Mouse (Mus musculus) liver, embryonic 14.5 days (tissue): ENCODE results near the gene Acrv1. TPM values are rescaled to one million over a fixed set of nuclear protein-coding genes. Genes with fewer than 3 reads are reported as not detected.

Experiments used
- ATAC-seq: fragments of 200-750 bp; cut with Nextera tagmentation; 2 replicates; pipeline ENCODE4 v1.8.0; 2017; ENCODE audit warnings: moderate number of reproducible peaks, mild to moderate bottlenecking, moderate library complexity; ENCODE audit not compliant: insufficient read depth
- DNase-seq, 3 experiments: peaks; one replicate each; pipeline ENCODE4 v3.0.0-alpha.2; 2012 to 2013; ENCODE audit warnings: low read depth in 3 of 3, low spot score in 3 of 3
- H3K27ac ChIP-seq: fragments of 300-500 bp; sonication (generic); 2 replicates; pipeline ENCODE4 v1.5.1; 2014; ENCODE audit warnings: moderate library complexity, mild to moderate bottlenecking, control low read depth, inconsistent platforms
- H3K27me3 ChIP-seq: fragments of 300-500 bp; sonication (generic); 2 replicates; pipeline ENCODE4 v1.6.1; 2014; ENCODE audit warnings: mild to moderate bottlenecking, low read length, moderate library complexity; ENCODE audit not compliant: control insufficient read depth, insufficient read depth
- H3K36me3 ChIP-seq: fragments of 300-500 bp; sonication (generic); replicated peaks from 2 replicates; pipeline ENCODE4 v1.6.1; 2014; ENCODE audit warnings: low read depth; ENCODE audit not compliant: control insufficient read depth, insufficient read depth
- H3K4me1 ChIP-seq, 2 experiments: fragments of 200-500 bp in 1 of 2; fragments of 300-500 bp in 1 of 2; sonication (generic) in 1 of 2; replicated peaks; 2 replicates each; pipeline ENCODE4 v1.6.1; 2012 to 2014; ENCODE audit warnings: antibody characterized with exemption in 1 of 2, inconsistent platforms in 1 of 2, low read length in 1 of 2; ENCODE audit not compliant: control insufficient read depth in 2 of 2, insufficient read depth in 2 of 2
- H3K4me2 ChIP-seq: fragments of 300-500 bp; sonication (generic); 2 replicates; pipeline ENCODE4 v1.6.1; 2014; ENCODE audit warnings: low read depth, mild to moderate bottlenecking, control low read depth, moderate library complexity
- H3K4me3 ChIP-seq, 2 experiments: fragments of 200-500 bp in 1 of 2; fragments of 300-500 bp in 1 of 2; sonication (generic) in 1 of 2; 2 replicates each; pipeline ENCODE4 v1.5.1; 2012 to 2014; ENCODE audit warnings: low read depth in 2 of 2, low read length in 2 of 2, mild to moderate bottlenecking in 2 of 2, control low read depth in 1 of 2, inconsistent platforms in 1 of 2, moderate library complexity in 1 of 2; ENCODE audit not compliant: insufficient read depth in 1 of 2
- H3K9ac ChIP-seq: fragments of 300-500 bp; sonication (generic); replicated peaks from 2 replicates; pipeline ENCODE4 v1.6.1; 2014; ENCODE audit warnings: mild to moderate bottlenecking, control low read depth, moderate library complexity
- H3K9me3 ChIP-seq: fragments of 300-500 bp; sonication (generic); 2 replicates; pipeline ENCODE4 v1.6.1; 2016; ENCODE audit warnings: low read length, mixed read lengths; ENCODE audit not compliant: control insufficient read depth
- CTCF ChIP-seq: IDR thresholded peaks from 2 replicates; pipeline ENCODE4 v1.5.1; 2016; ENCODE audit warnings: antibody characterized with exemption, low read depth, control low read depth
- EP300 ChIP-seq: IDR thresholded peaks from 2 replicates; pipeline ENCODE4 v1.6.1; 2016; ENCODE audit warnings: antibody characterized with exemption, low read depth
- WGBS: fragments of 180-500 bp; shearing (Covaris S2); extraction: QIAGEN DNeasy Blood & Tissue Kit; methylation state at CpG from one replicate; pipeline ENCODE4 v1.1.7; 2014; ENCODE audit not compliant: insufficient replicate concordance; 5-methylcytosine and 5-hydroxymethylcytosine counted together
- polyA plus RNA-seq, 2 experiments: library from polyadenylated mRNA; depleted of rRNA in 1 of 2; stranded (reverse) in 1 of 2; unstranded in 1 of 2; fragments of >200 nt; fragmentation: Nextera tagmentation in 1 of 2; extraction: Ambion mirVana in 1 of 2; gene quantifications; 2 replicates each; pipeline versions ENCODE4 v1.2.1 to v1.2.3; 2012 to 2014

Acrv1 gene
- polyA plus RNA-seq, 2 experiments: not detected

DNA sequence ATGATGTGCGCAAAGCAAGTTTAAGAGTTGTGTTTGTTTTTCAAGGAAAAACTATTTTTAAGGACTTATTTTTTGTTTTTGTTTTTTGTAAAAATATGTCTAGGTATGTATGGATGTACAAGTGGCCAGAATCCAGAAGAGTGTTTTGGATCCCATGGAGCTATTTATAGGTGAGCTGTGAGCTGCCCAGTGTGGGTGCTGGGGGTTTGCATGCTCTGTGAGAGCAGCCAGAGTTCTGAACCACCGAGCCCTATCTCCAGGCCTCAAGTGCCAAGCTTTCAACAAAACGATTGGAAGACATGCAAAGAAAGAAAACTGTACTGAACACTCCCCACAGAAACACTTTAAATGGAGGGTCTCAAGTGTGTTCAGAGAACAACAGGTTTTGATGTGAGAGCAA lies 12.9 kb downstream of the Acrv1 start:
- no peak for TF ChIP-seq CTCF
- no peak for TF ChIP-seq EP300

DNA sequence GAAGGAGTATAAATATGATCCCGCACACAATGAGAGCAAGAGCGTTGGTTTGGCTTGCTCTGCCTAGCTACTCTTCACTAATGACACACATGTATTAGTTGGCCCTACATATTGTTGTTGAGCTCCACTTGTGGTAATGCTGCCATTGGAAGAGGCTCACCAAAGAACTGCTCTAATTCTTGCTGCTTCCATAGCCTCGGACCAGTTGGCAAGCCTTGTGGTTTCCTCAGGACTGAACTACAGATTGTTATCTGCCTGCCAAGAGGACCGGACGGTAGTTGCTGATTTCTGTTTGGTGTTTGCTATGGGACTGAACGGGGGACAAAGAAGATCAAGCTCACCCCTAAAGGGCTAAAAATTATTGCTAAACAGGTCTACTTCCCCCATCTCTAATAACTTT lies 14.3 kb downstream of the Acrv1 start:
- Histone ChIP-seq H3K4me3 (no peak overlapping the region), H3K9me3 (no peaks in the 10 kb centered on the region), H3K4me2 (no peak overlapping the region), H3K4me1 (0 out of 4 replicates have a peak, but pooled peaks cover 0 to 3% of the 10 kb centered on the region in 2 experiments), H3K36me3 (peaks cover 17% of the 10 kb centered on the region), H3K27me3 (no peaks in the 10 kb centered on the region), H3K9ac (no peak overlapping the region), H3K27ac (no peak overlapping the region)
- WGBS: 28% methylated on average over 6 of the region's 6 CpGs
- DNase-seq (no peak), ATAC-seq (no peak)
- TF ChIP-seq EP300 (no peak), CTCF (no peak)

More for the DNA sequence above, 12.9 kb downstream of the Acrv1 start:
- Histone ChIP-seq H3K36me3 (peaks cover 13% of the 10 kb centered on the region), H3K4me1 (0 out of 4 replicates have a peak, but pooled peaks cover 0 to 3% of the 10 kb centered on the region in 2 experiments), H3K27ac (no peak overlapping the region), H3K9ac (no peak overlapping the region), H3K4me3 (no peak overlapping the region), H3K4me2 (no peak overlapping the region), H3K27me3 (no peaks in the 10 kb centered on the region), H3K9me3 (no peaks in the 10 kb centered on the region)
- ATAC-seq (no peak), DNase-seq (no peak)
- WGBS: 66% methylated on average over 3 of the region's 3 CpGs

DNA sequence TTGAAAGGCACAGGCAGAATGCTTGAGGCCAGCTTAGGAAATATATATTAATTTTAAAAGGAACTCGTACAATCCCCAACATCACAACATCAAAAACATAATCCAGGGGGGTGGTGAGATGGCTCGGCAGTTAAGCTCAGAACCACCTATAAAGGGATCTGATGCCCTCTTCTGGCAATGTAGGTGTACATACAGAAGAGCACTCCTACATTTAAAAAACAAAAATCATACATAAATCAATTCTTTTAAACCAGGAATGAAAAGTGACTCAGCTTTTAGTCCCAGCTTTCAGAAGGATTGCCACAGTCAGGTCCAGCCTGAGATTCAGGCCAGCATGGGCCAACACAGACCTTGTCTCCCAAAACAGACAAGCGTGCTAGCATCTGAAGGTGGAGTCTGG lies 23.6 kb downstream of the Acrv1 start:
- H3K36me3 ChIP-seq: peaks cover 37% of the 10 kb centered on the region

DNA sequence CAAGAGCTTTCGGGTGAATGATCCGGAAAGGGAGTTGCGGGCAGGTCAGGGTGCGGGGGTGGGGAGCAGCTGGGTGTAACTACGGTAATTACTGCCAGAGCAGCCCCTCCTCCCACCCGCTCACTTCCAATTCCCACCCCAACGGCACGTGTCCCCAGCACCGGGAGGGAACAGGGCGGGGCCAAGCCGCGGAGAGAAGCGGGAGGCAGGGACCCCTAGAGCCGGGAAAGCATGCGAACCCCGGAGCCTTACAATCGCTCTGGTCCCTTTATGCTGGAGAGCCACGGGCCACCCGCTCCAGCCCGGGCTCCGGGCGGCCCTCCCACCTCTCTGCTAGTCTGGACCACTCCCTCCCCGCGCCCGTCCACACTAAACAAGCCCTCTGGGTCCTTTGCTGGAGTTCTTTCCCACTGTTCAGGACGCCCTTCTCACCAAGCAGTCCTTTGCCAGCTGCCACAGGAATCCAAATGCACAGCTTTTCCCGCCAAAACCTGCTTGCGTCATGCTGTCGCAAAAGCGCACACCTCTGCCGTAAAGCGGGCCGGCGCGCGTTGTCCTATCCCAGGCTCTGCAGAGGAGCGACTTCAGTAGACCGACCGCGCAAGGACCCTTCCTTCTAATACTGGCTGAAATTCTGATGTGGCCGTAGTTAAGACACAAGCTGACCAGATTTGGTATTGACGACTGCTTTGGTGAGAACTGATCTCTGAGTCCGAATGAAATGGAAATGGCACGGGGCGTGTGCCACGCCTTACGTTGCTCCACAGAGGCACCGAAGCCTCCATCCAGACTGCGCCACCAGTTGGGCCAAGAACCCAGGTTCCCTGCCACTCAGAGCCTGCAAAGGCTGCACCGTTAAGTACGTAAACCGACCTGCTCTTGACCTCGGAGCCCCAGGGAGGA lies 33.4 kb downstream of the Acrv1 start:
- Histone ChIP-seq H3K9me3 (no peaks in the 10 kb centered on the region), H3K36me3 (peaks cover 27% of the 10 kb centered on the region), H3K27me3 (no peaks in the 10 kb centered on the region), H3K27ac (peak overlapping the region; percentile 14), H3K4me1 (peaks cover 3 to 11% of the 10 kb centered on the region in 2 experiments; a peak in 2 of 4 replicates), H3K4me2 (peak overlapping the region; percentile 70), H3K4me3 (peak overlapping the region; percentile 68 to 88), H3K9ac (peak overlapping the region; percentile 63)
- under 1% methylated on average over 53 of the region's 53 CpGs for WGBS
- TF ChIP-seq CTCF: no peak
- TF ChIP-seq EP300: no peak
- peak; percentile 92 for ATAC-seq
- DNase-seq: peak; percentile 77 to 82 (median 78)

More for the DNA sequence above, 23.6 kb downstream of the Acrv1 start:
- 65% methylated on average over 3 of the region's 3 CpGs for WGBS
- TF ChIP-seq CTCF (no peak), EP300 (no peak)
- Histone ChIP-seq H3K9me3 (no peaks in the 10 kb centered on the region), H3K27me3 (no peaks in the 10 kb centered on the region), H3K4me3 (no peak overlapping the region), H3K9ac (no peak overlapping the region), H3K4me2 (no peak overlapping the region), H3K4me1 (no peaks in the 10 kb centered on the region), H3K27ac (no peak overlapping the region)
- DNase-seq (no peak), ATAC-seq (no peak)

DNA sequence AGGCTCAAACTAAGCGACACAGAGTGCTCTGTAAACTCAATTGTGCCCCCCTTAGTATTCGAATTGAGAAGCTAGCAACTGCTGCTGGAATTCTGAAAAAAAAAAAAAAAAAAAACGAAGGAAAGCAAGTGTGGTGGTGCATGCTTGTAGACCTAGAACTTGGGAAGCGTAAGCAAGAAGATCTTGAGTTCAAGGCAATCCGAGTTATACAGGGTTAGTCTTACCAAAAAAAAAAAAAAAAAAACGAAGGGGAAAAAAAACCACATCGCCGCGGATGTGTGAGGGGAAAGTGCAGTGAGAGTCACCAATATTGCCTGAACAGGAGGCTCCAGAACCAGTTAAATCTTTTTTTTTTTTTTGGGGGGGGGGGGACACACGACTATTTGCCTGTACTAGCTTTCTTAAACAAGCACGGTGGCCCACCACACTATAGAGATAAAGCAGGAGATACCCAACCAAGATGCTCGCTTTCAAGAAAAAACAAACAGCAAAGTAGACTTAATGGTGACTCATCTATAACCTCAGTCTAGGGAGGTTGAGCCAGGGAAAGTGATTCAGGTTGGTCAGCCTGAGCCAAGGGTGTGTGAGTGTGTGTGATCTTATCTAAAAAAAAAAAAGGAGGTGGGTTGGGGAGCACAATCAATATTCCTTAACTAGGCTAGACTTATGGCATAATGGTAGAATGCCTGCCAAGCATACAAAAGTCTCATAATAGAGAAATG lies 34.2 kb downstream of the Acrv1 start, which contains the start of gene Chek1:
Gene Chek1, minus strand, starts transcription at position 32 of the 722 bp plus-strand sequence.
- Histone ChIP-seq H3K4me2 (peak within 1 kb of the TSS; percentile 70), H3K27me3 (no peaks in the 10 kb centered on the region), H3K4me1 (peaks cover 3 to 11% of the 10 kb centered on the region in 2 experiments; a peak in 2 of 4 replicates), H3K9me3 (no peaks in the 10 kb centered on the region), H3K4me3 (peak within 1 kb of the TSS; percentile 68 to 88), H3K9ac (peak within 1 kb of the TSS; percentile 63), H3K27ac (peak within 1 kb of the TSS; percentile 14), H3K36me3 (peaks cover 22% of the 10 kb centered on the region)
- DNase-seq (peak in 1 of 3 experiments; percentile 32), ATAC-seq (no peak)
- under 1% methylated on average over 12 of the region's 12 CpGs for WGBS
- TF ChIP-seq CTCF (no peak), EP300 (no peak)

Other genes starting within 250 kb of the Acrv1 start
- gene Gm9513, start 217.6 kb upstream of the Acrv1 start, polyA plus RNA-seq (2012; rRNA removed): not detected in 2 replicates
- not detected in 2 replicates for gene Gm9513, start 217.6 kb upstream of the Acrv1 start, polyA plus RNA-seq (2014; fragmentation: Nextera tagmentation; extraction: Ambion mirVana)
- gene Gm5615, start 151.3 kb upstream of the Acrv1 start, polyA plus RNA-seq (2012; rRNA removed): not detected in 2 replicates
- not detected in 2 replicates for gene Gm5615, start 151.3 kb upstream of the Acrv1 start, polyA plus RNA-seq (2014; fragmentation: Nextera tagmentation; extraction: Ambion mirVana)
- not detected in 2 replicates for gene Gm17689, start 110.6 kb upstream of the Acrv1 start, polyA plus RNA-seq (2012; rRNA removed)
- not detected in 2 replicates for gene Gm17689, start 110.6 kb upstream of the Acrv1 start, polyA plus RNA-seq (2014; fragmentation: Nextera tagmentation; extraction: Ambion mirVana)
- gene A630095E13Rik, start 49.8 kb upstream of the Acrv1 start, polyA plus RNA-seq (2012; rRNA removed): not detected in 2 replicates
- gene A630095E13Rik, start 49.8 kb upstream of the Acrv1 start, polyA plus RNA-seq (2014; fragmentation: Nextera tagmentation; extraction: Ambion mirVana): not detected in 2 replicates
- 5.7 and 8.1 TPM in 2 replicates for gene Chek1, start 33.8 kb downstream of the Acrv1 start, polyA plus RNA-seq (2012; rRNA removed)
- gene Chek1, start 33.8 kb downstream of the Acrv1 start, polyA plus RNA-seq (2014; fragmentation: Nextera tagmentation; extraction: Ambion mirVana): 19.7 and 26.9 TPM in 2 replicates
- 49.3 and 73.7 TPM in 2 replicates for gene Stt3a, start 74.5 kb downstream of the Acrv1 start, polyA plus RNA-seq (2012; rRNA removed)
- gene Stt3a, start 74.5 kb downstream of the Acrv1 start, polyA plus RNA-seq (2014; fragmentation: Nextera tagmentation; extraction: Ambion mirVana): 142 and 144 TPM in 2 replicates
- 16.1 and 17.8 TPM in 2 replicates for gene Ei24, start 104.2 kb downstream of the Acrv1 start, polyA plus RNA-seq (2012; rRNA removed)
- gene Ei24, start 104.2 kb downstream of the Acrv1 start, polyA plus RNA-seq (2014; fragmentation: Nextera tagmentation; extraction: Ambion mirVana): 12.4 and 12.8 TPM in 2 replicates
- 0.12 and 0.26 TPM in 2 replicates for gene Fez1, start 128.6 kb downstream of the Acrv1 start, polyA plus RNA-seq (2012; rRNA removed)
- gene Fez1, start 128.6 kb downstream of the Acrv1 start, polyA plus RNA-seq (2014; fragmentation: Nextera tagmentation; extraction: Ambion mirVana): 0.28 TPM in 1 of 2 replicates, not detected in the other